Mouse (Mus musculus) Patski (cell line): ENCODE data around the gene Kras. TPM values are rescaled to one million over a fixed set of nuclear protein-coding genes. Genes with fewer than 3 reads are reported as not detected.

ENCODE experiments used
- ATAC-seq: fragments of 100-300 bp; one replicate; pipeline ENCODE4 v1.8.0; 2021
- CTCF ChIA-PET: fragments of 350-600 bp; sonication (Branson Sonifier 250); formaldehyde crosslinking; loops from one replicate; lab custom pipeline; 2022; ENCODE audit warnings: inconsistent platforms; lab: Charles Lee
- POLR2A ChIA-PET: fragments of 350-600 bp; sonication (Branson Sonifier 250); formaldehyde crosslinking; loops from one replicate; lab custom pipeline; 2022; ENCODE audit warnings: antibody characterized with exemption, inconsistent platforms; lab: Charles Lee
- DNase-seq: peaks from one replicate; pipeline ENCODE4 v3.0.0-alpha.2; 2011; ENCODE audit warnings: low read depth, low spot score
- H3K27me3 ChIP-seq: fragments of 371-371 bp; one replicate; pipeline ENCODE4 v1.5.1; 2021
- CTCF ChIP-seq: fragments of 100-300 bp; IDR thresholded peaks from one replicate; pipeline ENCODE4 v1.5.1; 2021
- in situ Hi-C: fragments of 300-500 bp; cut with MboI; formaldehyde crosslinking; loops from 3 replicates; pipeline ENCODE4 v1.11.1; 2018; ENCODE audit warnings: low pct_unique_long_range_greater_than_20kb, mixed read lengths
- polyA plus RNA-seq: library from polyadenylated mRNA; unstranded; gene quantifications from one replicate; pipeline ENCODE4 v1.2.3, GENCODE M21; 2021

Kras gene
- polyA plus RNA-seq, 1 experiment from 2014 or later, result 59.2 TPM

DNA sequence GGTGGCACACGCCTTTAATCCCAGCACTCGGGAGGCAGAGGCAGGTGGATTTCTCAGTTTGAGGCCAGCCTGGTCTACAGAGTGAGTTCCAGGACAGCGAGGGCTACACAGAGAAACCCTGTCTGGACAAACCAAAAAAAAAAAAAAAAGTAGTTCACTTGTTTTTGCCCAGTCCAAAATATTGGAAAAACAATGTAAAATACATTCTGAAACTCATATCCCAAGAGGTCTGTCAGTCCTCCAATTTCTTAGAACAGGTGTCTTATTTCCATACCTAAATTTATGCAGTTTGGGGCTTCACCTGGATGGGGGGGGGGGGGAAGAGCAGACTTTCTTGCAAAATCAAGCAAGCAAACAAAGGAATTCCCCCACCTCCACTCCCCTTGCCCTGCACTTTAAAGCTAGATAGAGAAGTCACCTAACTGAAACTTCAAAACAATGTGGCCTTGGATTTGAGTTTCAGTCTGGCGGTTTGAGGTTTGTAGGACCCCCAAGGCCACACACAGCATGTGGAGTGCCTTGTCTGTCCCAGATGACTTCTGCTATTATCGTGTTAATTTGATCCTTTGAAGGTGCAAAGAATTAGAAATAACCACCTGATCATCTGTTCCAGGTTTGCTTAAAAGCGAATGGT lies 25.7 kb upstream of the Kras start:
- in situ Hi-C loops, result no loop called here
- no peak for ATAC-seq
- no peak for TF ChIP-seq CTCF
- no peak for DNase-seq
- POLR2A ChIA-PET, result no interaction called here
- CTCF ChIA-PET, result no interaction called here
- H3K27me3 ChIP-seq, result no peaks in the 10 kb centered on the region

DNA sequence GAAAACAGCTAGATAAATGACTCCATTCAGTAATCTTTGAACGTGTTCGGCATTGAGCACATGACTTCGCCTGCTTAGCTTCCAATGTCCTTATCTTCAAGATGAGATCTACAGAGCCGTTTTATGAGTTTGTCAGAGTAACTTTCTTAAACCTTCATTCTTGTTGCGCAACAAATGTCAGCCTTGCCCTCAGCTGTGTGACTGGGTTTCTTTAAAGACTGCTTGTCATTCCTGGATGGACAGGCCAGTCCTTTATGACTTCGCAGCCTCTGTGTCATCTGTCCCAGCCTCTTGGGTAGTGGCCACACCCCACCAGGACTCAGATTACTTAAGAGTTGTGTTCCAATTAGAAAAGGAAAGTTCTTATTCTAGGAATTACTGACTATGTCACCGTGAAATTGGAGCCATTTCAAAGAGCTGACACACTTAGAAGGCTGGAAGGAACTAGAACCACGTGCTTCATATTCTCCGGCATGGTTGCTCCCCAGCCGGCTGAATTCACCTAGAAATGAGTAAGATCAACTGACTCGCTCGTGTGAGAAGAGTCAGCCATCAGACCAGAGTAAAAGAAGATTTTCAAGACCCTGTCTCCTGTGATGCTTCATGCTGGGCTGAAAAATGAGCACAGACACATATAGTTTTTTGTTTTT lies 24.1 kb upstream of the Kras start:
- in situ Hi-C loops, result no loop called here
- ATAC-seq (no peak), DNase-seq (no peak)
- no peaks in the 10 kb centered on the region for H3K27me3 ChIP-seq
- CTCF ChIA-PET, result interaction anchor here (1.3 kb wide), 1 partner anchor 20 kb away, joined by 3 read pairs; no protein-coding TSS in a partner anchor
- no peak for TF ChIP-seq CTCF
- POLR2A ChIA-PET, result no interaction called here

DNA sequence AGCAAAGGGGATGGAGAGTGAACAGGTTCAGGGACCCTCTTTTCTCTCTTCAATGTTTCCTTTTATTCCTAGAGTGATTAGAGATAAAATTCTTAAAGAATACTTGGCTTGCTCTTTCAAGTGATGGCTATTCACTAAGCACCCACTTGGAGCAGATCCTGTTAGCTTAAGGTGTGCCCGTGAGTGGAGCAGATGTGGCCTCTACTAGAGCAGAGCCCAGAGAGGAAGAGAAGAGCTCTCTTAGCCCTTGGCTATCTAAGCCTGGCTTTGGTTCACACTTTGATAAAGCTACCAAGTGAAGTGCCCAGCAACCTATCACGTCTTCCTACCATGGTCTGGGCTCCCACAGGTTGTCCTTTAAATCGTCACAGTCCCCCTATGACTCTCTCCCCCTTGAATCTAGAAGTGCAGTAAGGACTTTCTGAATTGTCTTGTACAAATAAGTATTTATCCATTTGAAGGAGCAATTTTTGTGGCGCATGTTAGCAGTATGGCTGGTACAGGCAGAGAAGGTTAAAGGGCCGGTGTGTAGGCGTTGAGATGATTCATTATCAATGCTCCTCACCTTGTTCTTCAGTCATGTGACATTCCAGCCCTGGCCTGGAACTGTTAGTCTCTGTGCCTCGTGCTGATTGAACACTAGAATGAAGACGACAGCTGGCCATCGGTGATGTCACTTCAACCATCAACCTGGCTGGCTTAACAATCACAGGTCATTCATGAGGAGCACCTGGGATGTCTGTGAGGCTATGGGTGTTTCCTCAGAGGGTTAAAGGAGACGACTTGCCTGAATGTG lies 22.3 kb upstream of the Kras start:
- no peaks in the 10 kb centered on the region for H3K27me3 ChIP-seq
- ATAC-seq, result no peak
- no peak for TF ChIP-seq CTCF
- no peak for DNase-seq
- in situ Hi-C loops, result no loop called here
- POLR2A ChIA-PET, result no interaction called here
- CTCF ChIA-PET, result interaction anchor here (1.3 kb wide), 1 partner anchor 30 kb away, joined by 3 read pairs; no protein-coding TSS in a partner anchor

DNA sequence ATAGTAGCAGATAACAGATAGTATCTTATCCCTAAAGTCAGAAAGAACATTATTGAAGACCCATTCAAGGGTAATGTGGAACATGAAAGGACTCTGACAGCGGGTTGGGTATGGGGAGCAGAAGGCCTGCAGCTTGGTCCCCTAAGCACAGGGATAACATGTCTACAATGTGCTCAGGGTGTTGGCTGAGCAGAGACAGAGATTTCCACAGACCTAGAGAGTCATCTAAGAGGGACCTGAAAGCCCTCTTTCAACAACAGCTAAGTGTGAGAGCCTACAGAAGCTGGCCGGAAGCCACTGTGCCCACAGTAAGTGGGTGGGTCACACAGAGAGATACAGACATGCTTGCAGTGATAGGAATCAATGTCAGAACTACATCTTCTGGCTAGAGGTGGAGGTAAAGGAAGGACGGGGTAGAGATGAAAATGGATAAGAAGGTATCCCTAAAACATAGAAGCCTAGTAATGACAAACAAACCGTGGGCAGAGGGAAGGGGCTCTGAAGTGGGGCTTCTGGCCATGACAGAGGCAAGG lies 19.3 kb upstream of the Kras start:
- TF ChIP-seq CTCF, result no peak
- in situ Hi-C loops, result no loop called here
- no peak for ATAC-seq
- ChIA-PET CTCF (no interaction called here), POLR2A (no interaction called here)
- H3K27me3 ChIP-seq, result no peaks in the 10 kb centered on the region
- no peak for DNase-seq

DNA sequence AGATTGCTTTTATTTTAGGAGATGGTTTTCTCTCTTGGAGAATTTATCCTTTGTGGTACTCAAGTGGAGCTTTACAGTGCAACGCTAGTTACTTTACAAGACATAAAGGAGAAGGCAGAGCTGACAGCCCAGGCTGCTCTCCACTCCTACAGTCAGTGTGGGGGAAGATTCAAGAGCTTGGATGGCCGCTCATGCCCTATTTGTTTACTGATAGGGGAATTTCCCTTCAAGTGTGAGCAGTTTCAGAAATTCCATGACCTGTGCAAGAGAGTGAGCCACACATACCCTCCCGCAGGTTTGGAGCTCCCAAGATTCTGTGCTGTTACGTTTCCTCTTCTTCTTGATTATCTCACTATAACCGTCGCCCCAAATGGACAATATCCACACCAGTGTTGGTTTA lies 17.7 kb upstream of the Kras start:
- POLR2A ChIA-PET, result no interaction called here
- DNase-seq (no peak), ATAC-seq (no peak)
- in situ Hi-C loops, result no loop called here
- no peaks in the 10 kb centered on the region for H3K27me3 ChIP-seq
- TF ChIP-seq CTCF, result no peak
- CTCF ChIA-PET, result no interaction called here

DNA sequence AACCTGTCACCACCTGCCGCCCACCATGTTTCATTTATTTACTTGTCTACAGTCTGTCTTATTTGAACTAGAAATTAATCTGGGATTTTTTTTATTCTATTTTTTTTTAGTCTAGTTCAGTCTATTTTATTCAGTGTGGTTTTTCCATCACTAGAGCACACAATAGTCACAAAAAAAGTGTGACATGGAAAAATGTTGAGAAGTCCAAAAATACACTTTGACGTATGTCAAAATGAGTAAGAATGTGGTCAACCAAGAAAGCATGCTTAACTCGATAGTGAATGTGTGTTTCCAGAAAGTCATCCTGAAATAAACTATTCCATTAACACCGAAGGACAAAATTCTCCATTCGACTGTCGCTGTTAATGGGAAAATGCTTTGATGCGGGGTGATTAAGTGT lies 12.3 kb upstream of the Kras start:
- in situ Hi-C loops, result no loop called here
- ATAC-seq (no peak), DNase-seq (no peak)
- no peak for TF ChIP-seq CTCF
- ChIA-PET POLR2A (no interaction called here), CTCF (no interaction called here)
- peaks cover 3% of the 10 kb centered on the region for H3K27me3 ChIP-seq

DNA sequence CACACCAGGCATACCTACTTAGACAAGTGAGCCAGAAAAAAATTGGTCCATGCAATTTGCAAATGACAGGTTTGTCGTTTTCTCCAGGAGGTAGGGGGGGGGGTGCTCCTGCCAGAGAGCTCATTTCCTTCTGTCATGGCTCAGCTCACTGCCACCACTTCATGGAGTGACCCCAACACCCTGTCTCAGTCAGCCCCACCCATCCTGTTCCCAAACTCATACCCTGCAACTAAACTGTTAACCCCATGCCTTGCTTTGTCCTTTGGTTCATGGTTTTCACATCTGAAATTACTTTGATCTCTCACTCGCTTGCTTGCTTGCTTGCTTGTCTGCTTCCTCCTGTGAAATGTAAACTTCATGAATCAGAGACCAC lies 6.6 kb upstream of the Kras start:
- no peaks in the 10 kb centered on the region for H3K27me3 ChIP-seq
- ChIA-PET POLR2A (no interaction called here), CTCF (interaction anchor here (2.3 kb wide), 1 partner anchor 10 kb away, joined by 6 read pairs; no protein-coding TSS in a partner anchor)
- no peak for TF ChIP-seq CTCF
- in situ Hi-C loops, result no loop called here
- ATAC-seq (no peak), DNase-seq (no peak)

DNA sequence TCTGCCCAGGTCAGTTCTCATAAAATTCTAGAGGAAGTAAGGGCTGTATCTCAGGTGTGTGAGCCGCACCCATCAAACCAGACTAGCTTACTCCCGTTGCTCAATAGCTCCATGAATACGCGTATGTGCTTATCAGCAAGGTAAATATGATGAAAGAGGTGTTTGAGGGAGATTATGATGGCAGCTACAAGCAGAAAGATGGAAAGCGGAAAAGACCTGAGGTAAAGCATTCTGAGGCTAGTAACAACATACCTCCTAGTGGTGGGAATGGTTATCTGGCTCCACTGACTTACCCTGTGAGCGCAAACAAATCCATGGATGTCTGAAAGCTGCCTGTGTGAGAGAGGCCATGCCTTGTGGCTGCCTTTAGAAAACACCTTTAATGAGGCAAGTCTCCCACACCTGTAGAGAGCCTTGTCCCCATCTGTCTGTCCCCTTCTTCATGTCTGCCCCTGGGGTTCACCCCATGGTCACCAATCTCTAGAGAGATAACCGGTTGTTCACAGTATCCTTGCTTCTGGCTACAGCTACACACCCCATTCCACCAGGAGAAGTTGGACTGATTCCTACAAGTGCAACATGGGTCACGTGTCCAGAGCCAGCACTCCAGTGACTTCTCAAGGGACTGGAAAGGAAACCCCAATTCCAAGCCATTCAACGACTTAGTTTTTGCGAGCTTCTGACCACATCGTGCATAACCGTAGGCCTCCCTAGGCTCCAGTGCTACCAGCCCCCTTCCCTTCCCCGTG lies 6.1 kb upstream of the Kras start:
- no peak for TF ChIP-seq CTCF
- no peak for DNase-seq
- no peaks in the 10 kb centered on the region for H3K27me3 ChIP-seq
- ChIA-PET CTCF (interaction anchor here (2.3 kb wide), 1 partner anchor 10 kb away, joined by 6 read pairs; no protein-coding TSS in a partner anchor), POLR2A (no interaction called here)
- in situ Hi-C loops, result no loop called here
- ATAC-seq, result no peak

DNA sequence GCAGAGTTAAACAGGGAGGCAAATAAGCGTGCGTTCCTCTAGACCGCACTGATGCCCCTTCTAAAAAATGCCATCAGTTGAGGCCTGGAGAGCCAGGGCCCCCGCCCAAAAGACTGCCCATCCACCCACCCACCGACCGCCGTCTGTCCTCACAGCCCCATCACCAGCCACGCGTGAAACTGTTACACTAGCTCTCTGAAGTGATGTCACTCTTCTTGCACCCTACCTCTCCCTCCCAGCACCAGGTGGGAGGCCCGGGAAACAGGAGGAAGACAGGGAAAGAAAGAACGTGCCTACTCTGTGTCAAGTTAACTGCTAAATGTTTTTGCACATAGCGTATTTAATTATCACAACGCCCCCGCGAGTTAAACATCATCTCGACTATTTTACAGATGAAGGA lies 781 bp upstream of the Kras start:
- in situ Hi-C loops, result no loop called here
- no peaks in the 10 kb centered on the region for H3K27me3 ChIP-seq
- DNase-seq (no peak), ATAC-seq (no peak)
- no peak for TF ChIP-seq CTCF
- CTCF ChIA-PET, result interaction anchor here (5.0 kb wide), 1 partner anchor 90 kb away, joined by 17 read pairs; no protein-coding TSS in a partner anchor
- POLR2A ChIA-PET, result no interaction called here
